Mouse (Mus musculus) neural tube, embryonic 14.5 days (tissue): ENCODE data around the gene Rab27a. TPM values are rescaled to one million over a fixed set of nuclear protein-coding genes. Genes with fewer than 3 reads are reported as not detected.

Experiments used
- ATAC-seq: fragments of 200-750 bp; cut with Nextera tagmentation; 2 replicates; pipeline ENCODE4 v1.8.0; 2017; ENCODE audit warnings: low read depth, mild to moderate bottlenecking, moderate TSS enrichment, moderate library complexity
- H3K27ac ChIP-seq: fragments of 300-500 bp; sonication (generic); 2 replicates; pipeline ENCODE4 v1.5.1; 2014; ENCODE audit warnings: low read depth, mild to moderate bottlenecking, control low read depth, low read length, moderate library complexity, mixed read lengths
- H3K27me3 ChIP-seq: fragments of 300-500 bp; sonication (generic); 2 replicates; pipeline ENCODE4 v1.6.1; 2014; ENCODE audit warnings: low read length; ENCODE audit not compliant: control insufficient read depth, insufficient read depth
- H3K36me3 ChIP-seq: fragments of 300-500 bp; sonication (generic); 2 replicates; pipeline ENCODE4 v1.6.1; 2014; ENCODE audit warnings: low read length, mixed read lengths; ENCODE audit not compliant: control insufficient read depth, insufficient read depth
- H3K4me1 ChIP-seq: fragments of 300-500 bp; sonication (generic); 2 replicates; pipeline ENCODE4 v1.6.1; 2014; ENCODE audit warnings: low read length; ENCODE audit not compliant: control insufficient read depth, insufficient read depth
- H3K4me2 ChIP-seq: fragments of 300-500 bp; sonication (generic); 2 replicates; pipeline ENCODE4 v1.6.1; 2014; ENCODE audit warnings: mild to moderate bottlenecking, low read depth, low read length, control low read depth
- H3K4me3 ChIP-seq: fragments of 300-500 bp; sonication (generic); 2 replicates; pipeline ENCODE4 v1.5.1; 2014; ENCODE audit warnings: low read depth, low read length, control low read depth, mixed read lengths
- H3K9ac ChIP-seq: fragments of 300-500 bp; sonication (generic); replicated peaks from 2 replicates; pipeline ENCODE4 v1.6.1; 2014; ENCODE audit warnings: low read depth, mild to moderate bottlenecking, control low read depth, low read length, mixed read lengths
- H3K9me3 ChIP-seq: fragments of 300-500 bp; sonication (generic); 2 replicates; pipeline ENCODE4 v1.6.1; 2016; ENCODE audit warnings: low read length; ENCODE audit not compliant: control insufficient read depth
- WGBS: fragments of 180-500 bp; shearing (Covaris S2); extraction: QIAGEN DNeasy Blood & Tissue Kit; methylation state at CpG from one replicate; pipeline ENCODE4 v1.1.7; 2014; 5-methylcytosine and 5-hydroxymethylcytosine counted together
- polyA plus RNA-seq: library from polyadenylated mRNA; unstranded; fragments of >200 nt; fragmentation: Nextera tagmentation; extraction: Ambion mirVana; gene quantifications from 2 replicates; pipeline ENCODE4 v1.2.1, GENCODE M21; 2014

The Rab27a gene
- polyA plus RNA-seq, 1 experiment from 2014 or later: 1.0 TPM

- ATAC-seq: no peak
- Histone ChIP-seq H3K27me3 (no peaks in the 10 kb centered on the region), H3K9ac (no peak overlapping the region), H3K36me3 (peaks cover 27% of the 10 kb centered on the region), H3K4me3 (no peak overlapping the region), H3K27ac (no peak overlapping the region), H3K4me2 (no peak overlapping the region), H3K4me1 (no peaks in the 10 kb centered on the region), H3K9me3 (no peaks in the 10 kb centered on the region)
- 82% methylated on average over 3 of the region's 3 CpGs for WGBS
Measured at GRCm38 (mm10) chr9:73008384-73008783, 36.3 kb upstream of the Rab27a start.

- no peak for ATAC-seq
- peaks cover 54% of the 10 kb centered on the region for H3K36me3 ChIP-seq
- H3K4me2 ChIP-seq: no peak overlapping the region
- H3K27me3 ChIP-seq: no peaks in the 10 kb centered on the region
- no peaks in the 10 kb centered on the region for H3K9me3 ChIP-seq
- H3K27ac ChIP-seq: no peak overlapping the region
- H3K4me3 ChIP-seq: no peak overlapping the region
- WGBS: 94% methylated on average over 4 of the region's 4 CpGs
- no peak overlapping the region for H3K9ac ChIP-seq
- no peaks in the 10 kb centered on the region for H3K4me1 ChIP-seq
Measured at GRCm38 (mm10) chr9:73012629-73013028, 32.0 kb upstream of the Rab27a start.

GRCm38 (mm10) chr9:73014724-73015123, 29.9 kb upstream of the Rab27a start:
- H3K9me3 ChIP-seq: no peaks in the 10 kb centered on the region
- no peak overlapping the region for H3K9ac ChIP-seq
- H3K36me3 ChIP-seq: peaks cover 57% of the 10 kb centered on the region
- ATAC-seq: no peak
- no peak overlapping the region for H3K4me3 ChIP-seq
- no peak overlapping the region for H3K27ac ChIP-seq
- H3K27me3 ChIP-seq: no peaks in the 10 kb centered on the region
- no peaks in the 10 kb centered on the region for H3K4me1 ChIP-seq
- 92% methylated on average over 13 of the region's 13 CpGs for WGBS
- H3K4me2 ChIP-seq: no peak overlapping the region

- Histone ChIP-seq H3K27ac (no peak overlapping the region), H3K36me3 (peaks cover 38% of the 10 kb centered on the region)
Measured at GRCm38 (mm10) chr9:73019841-73020240, 24.8 kb upstream of the Rab27a start.

GRCm38 (mm10) chr9:73020566-73021097, 24.0 kb upstream of the Rab27a start:
- H3K36me3 ChIP-seq: peaks cover 33% of the 10 kb centered on the region
- no peak for ATAC-seq

More at GRCm38 (mm10) chr9:73019841-73020240, 24.8 kb upstream of the Rab27a start:
- no peaks in the 10 kb centered on the region for H3K27me3 ChIP-seq
- no peak for ATAC-seq
- no peak overlapping the region for H3K4me2 ChIP-seq
- no peaks in the 10 kb centered on the region for H3K4me1 ChIP-seq
- WGBS: 95% methylated on average over 10 of the region's 10 CpGs
- no peak overlapping the region for H3K4me3 ChIP-seq
- no peaks in the 10 kb centered on the region for H3K9me3 ChIP-seq
- no peak overlapping the region for H3K9ac ChIP-seq

GRCm38 (mm10) chr9:73025818-73026636, 18.6 kb upstream of the Rab27a start:
- Histone ChIP-seq H3K4me3 (no peak overlapping the region), H3K9ac (no peak overlapping the region), H3K27me3 (no peaks in the 10 kb centered on the region), H3K27ac (no peak overlapping the region), H3K36me3 (peaks cover 5% of the 10 kb centered on the region), H3K9me3 (no peaks in the 10 kb centered on the region), H3K4me2 (peak overlapping the region; percentile 14; the same call in 1 of the 2 replicates), H3K4me1 (0 out of 2 replicates have a peak, but pooled peaks cover 2% of the 10 kb centered on the region)
- peak; percentile 73 for ATAC-seq
- 25% methylated on average over 17 of the region's 17 CpGs for WGBS

More at GRCm38 (mm10) chr9:73020566-73021097, 24.0 kb upstream of the Rab27a start:
- no peak overlapping the region for H3K27ac ChIP-seq
- no peaks in the 10 kb centered on the region for H3K27me3 ChIP-seq
- no peak overlapping the region for H3K9ac ChIP-seq
- H3K9me3 ChIP-seq: no peaks in the 10 kb centered on the region
- no peaks in the 10 kb centered on the region for H3K4me1 ChIP-seq
- no peak overlapping the region for H3K4me3 ChIP-seq
- WGBS: 92% methylated on average over 5 of the region's 5 CpGs
- no peak overlapping the region for H3K4me2 ChIP-seq

- Histone ChIP-seq H3K27me3 (no peaks in the 10 kb centered on the region), H3K4me1 (0 out of 2 replicates have a peak, but pooled peaks cover 2% of the 10 kb centered on the region), H3K27ac (no peak overlapping the region), H3K36me3 (peaks cover 6% of the 10 kb centered on the region; the same call in 1 of the 2 replicates), H3K9ac (no peak overlapping the region), H3K4me3 (no peak overlapping the region), H3K9me3 (no peaks in the 10 kb centered on the region), H3K4me2 (no peak overlapping the region)
- 94% methylated on average over 1 of the region's 1 CpGs for WGBS
- ATAC-seq: no peak
Measured at GRCm38 (mm10) chr9:73030443-73030842, 14.2 kb upstream of the Rab27a start.

GRCm38 (mm10) chr9:73031421-73031820, 13.2 kb upstream of the Rab27a start:
- no peaks in the 10 kb centered on the region for H3K9me3 ChIP-seq
- no peak overlapping the region for H3K9ac ChIP-seq
- no peak for ATAC-seq
- H3K27me3 ChIP-seq: no peaks in the 10 kb centered on the region
- no peak overlapping the region for H3K27ac ChIP-seq
- whole genome bisulfite sequencing: 69% methylated on average over 4 of the region's 4 CpGs
- no peaks in the 10 kb centered on the region for H3K4me1 ChIP-seq
- no peak overlapping the region for H3K4me3 ChIP-seq
- H3K4me2 ChIP-seq: no peak overlapping the region
- H3K36me3 ChIP-seq: peaks cover 6% of the 10 kb centered on the region

GRCm38 (mm10) chr9:73033406-73033805, 11.2 kb upstream of the Rab27a start:
- H3K9me3 ChIP-seq: no peaks in the 10 kb centered on the region
- 100% methylated on average over 1 of the region's 1 CpGs for WGBS
- H3K4me1 ChIP-seq: no peaks in the 10 kb centered on the region
- no peak overlapping the region for H3K27ac ChIP-seq
- H3K9ac ChIP-seq: no peak overlapping the region
- H3K4me3 ChIP-seq: no peak overlapping the region
- H3K36me3 ChIP-seq: peaks cover 6% of the 10 kb centered on the region
- ATAC-seq: no peak
- no peaks in the 10 kb centered on the region for H3K27me3 ChIP-seq
- H3K4me2 ChIP-seq: no peak overlapping the region
